Mouse (Mus musculus) spleen, postnatal 36 days (tissue): ENCODE results near the gene Hint2.

Experiments used
- DNase-seq, 2 experiments: peaks; one replicate each; pipeline ENCODE4 v3.0.0; 2022; ENCODE audit warnings: low spot score in 2 of 2, mixed read lengths in 1 of 2

Hint2 gene

GRCm38 (mm10) chr4:43604751-43605685 lies 51.2 kb downstream of the Hint2 start:
- DNase-seq: peak; percentile 37 to 60
